Comparison of ENCODE assay signal across 18 mouse cellular contexts in genomic region chr15:10941901-10942300, GRCm38 (mm10). TPM values are rescaled to one million over a fixed set of nuclear protein-coding genes. Genes with fewer than 3 reads are reported as not detected.
"Had no signal": no experiment of that assay in that cellular context is flagged by ENCODE, and none has a peak within 500 bp of the region (broad histone marks: within the 10 kb centered on the region; RNA-seq: fewer than 3 reads in every experiment).

No protein-coding gene starts in this region.

- H3K36me3 ChIP-seq: limb, embryonic 13.5 days; liver, embryonic 12.5 days had no signal

- H3K4me2 ChIP-seq: limb, embryonic 13.5 days; liver, embryonic 12.5 days; lung, embryonic 14.5 days; midbrain, embryonic 11.5 days had no signal

- H3K9me3 ChIP-seq: limb, embryonic 13.5 days; liver, embryonic 12.5 days had no signal

- H3K27ac ChIP-seq: kidney, postnatal 0 days; limb, embryonic 13.5 days; liver, embryonic 12.5 days; macrophage; stomach, postnatal 0 days had no signal

- H3K9ac ChIP-seq: limb, embryonic 13.5 days; liver, embryonic 12.5 days; lung, embryonic 14.5 days had no signal

- H3K4me1 ChIP-seq: limb, embryonic 13.5 days; liver, embryonic 12.5 days; megakaryocyte, embryonic 14.5 days had no signal

- ATAC-seq: intestine, postnatal 0 days; liver, embryonic 12.5 days; midbrain, embryonic 16.5 days had no signal

- DNase-seq: kidney, adult 9 months; kidney, postnatal 36 days; layer of hippocampus, adult 9-11 months; lung, embryonic 14.5 days; lung, postnatal 10 days had no signal

- H3K27me3 ChIP-seq: limb, embryonic 13.5 days; liver, embryonic 12.5 days had no signal

- H3K4me3 ChIP-seq: limb, embryonic 13.5 days; liver, embryonic 12.5 days; megakaryocyte, embryonic 14.5 days had no signal

RNA-seq across cellular contexts. Expression of gene C1qtnf3, which starts 10.2 kb away (rescaled TPM):
- total RNA-seq: layer of hippocampus, adult 18-20 months; left cerebral cortex, postnatal 36 days; neutrophil, adult 5-6 weeks had no signal
- polyA plus RNA-seq: macrophage had no signal

RNA-seq across cellular contexts. Expression of gene Slc45a2, which starts 58.6 kb away (rescaled TPM):
- total RNA-seq: layer of hippocampus, adult 18-20 months; left cerebral cortex, postnatal 36 days; neutrophil, adult 5-6 weeks had no signal
- polyA plus RNA-seq: intestine, postnatal 0 days; liver, embryonic 16.5 days; lung, embryonic 14.5 days; macrophage; midbrain, embryonic 16.5 days; stomach, postnatal 0 days had no signal
